Mouse (Mus musculus) myocyte (in vitro differentiated cells): Measurements from ENCODE around the gene Sorcs2.

ENCODE experiments used
- CEBPB ChIP-seq: IDR thresholded peaks from 2 replicates; pipeline ENCODE4 v1.6.1; 2011; ENCODE audit warnings: mild to moderate bottlenecking, moderate library complexity; ENCODE audit not compliant: poor library complexity, insufficient read depth, severe bottlenecking
- E2F4 ChIP-seq: IDR thresholded peaks from one replicate; pipeline ENCODE4 v1.6.1; 2011; ENCODE audit warnings: mild to moderate bottlenecking, control low read depth, moderate library complexity; ENCODE audit not compliant: insufficient read depth
- MAX ChIP-seq: IDR thresholded peaks from one replicate; pipeline ENCODE4 v1.6.1; 2011; ENCODE audit warnings: low read depth, mild to moderate bottlenecking, control low read depth
- MYOD1 ChIP-seq, 3 experiments: IDR thresholded peaks; one replicate each; pipeline ENCODE4 v1.6.1; 2011; ENCODE audit warnings: control low read depth in 2 of 3, low read depth in 2 of 3, mild to moderate bottlenecking in 2 of 3, moderate library complexity in 1 of 3; ENCODE audit not compliant: insufficient read length in 2 of 3, control insufficient read depth in 1 of 3
- MYOG ChIP-seq, 3 experiments: IDR thresholded peaks; one replicate each; pipeline ENCODE4 v1.6.1; 2011; ENCODE audit warnings: control low read depth in 2 of 3, low read depth in 2 of 3, mild to moderate bottlenecking in 2 of 3; ENCODE audit not compliant: insufficient read length in 2 of 3, control insufficient read depth in 1 of 3, insufficient read depth in 1 of 3
- POLR2A ChIP-seq: IDR thresholded peaks from one replicate; pipeline ENCODE4 v1.6.1; 2011; ENCODE audit warnings: low read depth, mild to moderate bottlenecking, control low read depth, moderate library complexity; ENCODE audit not compliant: insufficient read length
- POLR2AphosphoS2 ChIP-seq: IDR thresholded peaks from one replicate; pipeline ENCODE4 v1.6.1; 2011; ENCODE audit warnings: low read depth, control low read depth; ENCODE audit not compliant: insufficient read length
- SRF ChIP-seq: IDR thresholded peaks from one replicate; pipeline ENCODE4 v1.6.1; 2011; ENCODE audit warnings: low read depth; ENCODE audit not compliant: control insufficient read depth, insufficient read length
- TCF12 ChIP-seq: IDR thresholded peaks from one replicate; pipeline ENCODE4 v1.6.1; 2011; ENCODE audit warnings: mild to moderate bottlenecking, control low read depth; ENCODE audit not compliant: poor library complexity, insufficient read depth, severe bottlenecking
- TCF3 ChIP-seq: IDR thresholded peaks from one replicate; pipeline ENCODE4 v1.6.1; 2011; ENCODE audit warnings: low read depth, control low read depth; ENCODE audit not compliant: insufficient read length
- USF1 ChIP-seq: IDR thresholded peaks from one replicate; pipeline ENCODE4 v1.6.1; 2011; ENCODE audit warnings: low read depth, mild to moderate bottlenecking, control low read depth, moderate library complexity

- TF ChIP-seq POLR2A (no peak), TCF12 (no peak), E2F4 (no peak), TCF3 (no peak), POLR2AphosphoS2 (no peak), CEBPB (no peak), SRF (no peak), MYOG (IDR thresholded peaks at IDR 0.05; ENCODE audit: control insufficient read depth in 1 of 3, insufficient read depth in 1 of 3, insufficient read length in 2 of 3, low read depth in 2 of 3) (no peak), MYOD1 (IDR thresholded peaks at IDR 0.05; ENCODE audit: control insufficient read depth in 1 of 3, insufficient read length in 2 of 3, low read depth in 2 of 3) (no peak), USF1 (no peak), MAX (no peak)
Observed at GRCm38 (mm10) chr5:36100488-36100887, 297.5 kb downstream of the Sorcs2 start.
